Mouse (Mus musculus) forebrain, embryonic 13.5 days (tissue): ENCODE data around the gene Fra10ac1. TPM values are rescaled to one million over a fixed set of nuclear protein-coding genes. Genes with fewer than 3 reads are reported as not detected.

Experiments used
- ATAC-seq: fragments of 200-750 bp; cut with Nextera tagmentation; 2 replicates; pipeline ENCODE4 v1.8.0; 2017
- H3K27ac ChIP-seq: fragments of 300-500 bp; sonication (generic); 2 replicates; pipeline ENCODE4 v1.5.1; 2015; ENCODE audit warnings: inconsistent platforms, mild to moderate bottlenecking, moderate library complexity
- H3K27me3 ChIP-seq: fragments of 300-500 bp; sonication (generic); 2 replicates; pipeline ENCODE4 v1.6.1; 2015; ENCODE audit warnings: mild to moderate bottlenecking, inconsistent platforms
- H3K36me3 ChIP-seq: fragments of 300-500 bp; sonication (generic); 2 replicates; pipeline ENCODE4 v1.6.1; 2015; ENCODE audit warnings: mild to moderate bottlenecking, inconsistent platforms; ENCODE audit not compliant: poor library complexity, severe bottlenecking
- H3K4me1 ChIP-seq: fragments of 300-500 bp; sonication (generic); 2 replicates; pipeline ENCODE4 v1.6.1; 2015; ENCODE audit warnings: inconsistent platforms
- H3K4me2 ChIP-seq: fragments of 300-500 bp; sonication (generic); 2 replicates; pipeline ENCODE4 v1.6.1; 2015; ENCODE audit warnings: inconsistent platforms, mild to moderate bottlenecking, moderate library complexity
- H3K4me3 ChIP-seq: fragments of 300-500 bp; sonication (generic); 2 replicates; pipeline ENCODE4 v1.5.1; 2015; ENCODE audit warnings: mild to moderate bottlenecking, inconsistent platforms
- H3K9ac ChIP-seq: fragments of 300-500 bp; sonication (generic); 2 replicates; pipeline ENCODE4 v1.6.1; 2015; ENCODE audit warnings: mild to moderate bottlenecking, inconsistent platforms
- H3K9me3 ChIP-seq: fragments of 300-500 bp; sonication (generic); replicated peaks from 2 replicates; pipeline ENCODE4 v1.6.1; 2016; ENCODE audit warnings: inconsistent platforms
- WGBS: fragments of 180-500 bp; shearing (Covaris S2); methylation state at CpG from one replicate; pipeline ENCODE4 v1.1.7; 2015; 5-methylcytosine and 5-hydroxymethylcytosine counted together
- polyA plus RNA-seq: library from polyadenylated mRNA; unstranded; fragments of >200 nt; fragmentation: Nextera tagmentation; extraction: Ambion mirVana; gene quantifications from 2 replicates; pipeline ENCODE4 v1.2.1, GENCODE M21; 2015

Fra10ac1 gene
- polyA plus RNA-seq, 1 experiment from 2014 or later, result 52.4 TPM

DNA sequence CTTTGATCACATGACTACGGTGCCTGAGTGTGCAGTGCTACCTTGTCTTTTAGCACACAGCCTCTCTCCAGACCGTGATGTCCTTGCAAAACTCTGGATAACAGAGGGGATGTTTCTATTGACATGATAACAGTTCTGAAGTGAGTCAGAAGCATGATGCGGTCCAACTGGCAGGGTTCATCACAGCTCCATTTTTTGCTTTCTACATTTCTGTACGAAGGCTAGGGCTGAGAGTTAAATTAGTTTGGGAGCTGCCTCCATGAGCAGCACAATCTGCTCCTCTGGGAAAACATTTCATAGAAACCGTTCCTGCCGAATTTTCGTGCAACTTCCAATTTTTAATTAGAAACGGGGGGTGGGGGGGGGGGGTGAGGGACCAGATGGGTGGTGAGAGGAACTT, 25.7 kb upstream of the Fra10ac1 start:
- Histone ChIP-seq H3K9me3 (no peaks in the 10 kb centered on the region), H3K4me1 (peaks cover 24% of the 10 kb centered on the region), H3K36me3 (no peaks in the 10 kb centered on the region), H3K27ac (no peak overlapping the region), H3K27me3 (no peaks in the 10 kb centered on the region), H3K9ac (no peak overlapping the region), H3K4me2 (no peak overlapping the region), H3K4me3 (no peak overlapping the region)
- ATAC-seq, result no peak
- WGBS, result 80% methylated on average over 8 of the region's 8 CpGs

DNA sequence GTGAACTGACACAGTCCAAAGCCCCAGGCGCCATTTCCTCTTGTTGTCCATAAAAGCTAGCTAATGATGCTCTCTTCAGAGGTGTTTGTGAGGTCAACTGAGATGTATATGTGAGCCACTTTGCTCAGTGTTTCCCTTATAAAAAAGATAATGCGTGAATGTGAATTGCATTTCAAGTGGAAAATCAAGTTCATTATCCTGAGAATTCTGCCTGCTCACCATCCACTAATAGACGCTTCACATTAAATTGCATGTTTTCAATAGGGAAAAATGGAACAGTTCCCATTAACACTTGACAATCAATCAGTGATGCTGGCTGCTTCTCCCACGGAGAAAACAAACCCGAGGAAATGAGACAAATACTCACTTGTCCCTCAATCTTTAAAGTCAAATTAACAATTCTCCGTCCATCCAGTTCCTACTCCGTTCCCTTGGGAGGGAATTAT, 22.2 kb upstream of the Fra10ac1 start:
- H3K4me3 ChIP-seq, result no peak overlapping the region
- no peaks in the 10 kb centered on the region for H3K36me3 ChIP-seq
- no peaks in the 10 kb centered on the region for H3K27me3 ChIP-seq
- peak overlapping the region; percentile 90 for H3K27ac ChIP-seq
- peak; percentile 79 for ATAC-seq
- no peaks in the 10 kb centered on the region for H3K9me3 ChIP-seq
- no peak overlapping the region for H3K9ac ChIP-seq
- whole genome bisulfite sequencing, result 22% methylated on average over 7 of the region's 7 CpGs
- peaks cover 28% of the 10 kb centered on the region for H3K4me1 ChIP-seq
- H3K4me2 ChIP-seq, result peak overlapping the region; percentile 17

DNA sequence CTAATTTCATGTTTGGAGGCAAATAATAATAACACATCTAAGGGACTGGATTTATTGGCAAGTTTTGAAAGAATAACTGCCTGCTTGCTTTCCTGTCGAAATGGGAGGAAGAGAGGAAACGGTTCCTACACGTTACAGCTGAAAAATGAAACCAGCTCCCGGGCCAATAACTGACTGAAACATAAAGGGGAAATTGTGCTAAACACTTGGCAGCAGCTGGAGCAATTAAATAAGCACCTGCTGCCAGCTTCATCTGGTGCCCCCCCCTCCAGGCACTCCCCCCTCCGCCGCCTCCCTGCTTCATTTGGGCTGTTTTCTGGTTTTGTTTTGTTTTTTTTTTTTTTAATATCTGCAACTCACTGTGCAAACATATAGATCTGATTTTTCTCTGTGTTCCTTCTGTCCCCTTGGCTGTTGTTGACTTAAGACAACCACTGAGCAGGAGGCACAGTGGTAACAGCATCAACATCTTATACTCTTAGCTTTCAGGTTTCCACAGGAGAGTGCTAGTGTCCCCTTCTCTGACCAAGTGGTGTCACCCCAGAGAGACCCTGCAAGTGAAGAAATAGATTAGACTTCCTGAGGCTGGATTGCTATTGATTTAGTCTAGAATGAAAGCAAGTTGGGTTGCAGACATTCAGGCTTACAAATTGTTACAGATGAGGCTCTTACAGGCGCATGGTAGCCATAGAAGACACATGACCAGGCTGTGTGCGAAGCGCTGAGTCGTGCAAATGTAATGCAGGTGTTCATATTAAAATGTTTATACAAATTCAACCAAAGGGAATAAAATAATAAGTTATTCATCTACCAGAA, 21.6 kb upstream of the Fra10ac1 start:
- ATAC-seq, result peak; percentile 70
- Histone ChIP-seq H3K36me3 (no peaks in the 10 kb centered on the region), H3K27me3 (no peaks in the 10 kb centered on the region), H3K4me1 (peaks cover 28% of the 10 kb centered on the region), H3K9me3 (no peaks in the 10 kb centered on the region), H3K4me3 (no peak overlapping the region), H3K27ac (peak overlapping the region; percentile 90), H3K4me2 (peak overlapping the region; percentile 17), H3K9ac (no peak overlapping the region)
- WGBS, result 31% methylated on average over 10 of the region's 10 CpGs

DNA sequence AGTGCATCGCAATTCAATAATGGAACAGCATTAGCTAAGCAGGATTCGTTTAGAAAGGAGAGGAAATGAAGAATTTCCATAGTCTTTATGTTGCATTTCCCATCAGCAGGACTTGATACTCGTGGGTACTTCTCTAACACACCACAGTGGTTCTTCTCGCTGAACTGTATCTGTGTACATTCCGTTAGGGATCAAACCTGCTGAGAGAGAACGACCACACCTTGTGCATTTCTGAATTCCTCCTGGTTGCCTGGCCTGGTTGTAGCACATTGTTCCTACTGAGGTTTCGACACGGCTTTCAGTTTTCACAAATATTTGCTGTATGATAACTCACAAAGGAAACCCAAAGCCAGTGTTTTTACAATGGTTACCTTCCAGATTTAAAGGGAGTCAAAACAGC, 20.8 kb upstream of the Fra10ac1 start:
- WGBS, result 61% methylated on average over 8 of the region's 8 CpGs
- no peak overlapping the region for H3K4me3 ChIP-seq
- no peaks in the 10 kb centered on the region for H3K36me3 ChIP-seq
- no peaks in the 10 kb centered on the region for H3K9me3 ChIP-seq
- H3K27me3 ChIP-seq, result no peaks in the 10 kb centered on the region
- H3K4me2 ChIP-seq, result peak overlapping the region; percentile 17; the same call in 1 of the 2 replicates
- H3K4me1 ChIP-seq, result peaks cover 28% of the 10 kb centered on the region
- peak overlapping the region; percentile 90 for H3K27ac ChIP-seq
- ATAC-seq, result no peak
- H3K9ac ChIP-seq, result no peak overlapping the region

DNA sequence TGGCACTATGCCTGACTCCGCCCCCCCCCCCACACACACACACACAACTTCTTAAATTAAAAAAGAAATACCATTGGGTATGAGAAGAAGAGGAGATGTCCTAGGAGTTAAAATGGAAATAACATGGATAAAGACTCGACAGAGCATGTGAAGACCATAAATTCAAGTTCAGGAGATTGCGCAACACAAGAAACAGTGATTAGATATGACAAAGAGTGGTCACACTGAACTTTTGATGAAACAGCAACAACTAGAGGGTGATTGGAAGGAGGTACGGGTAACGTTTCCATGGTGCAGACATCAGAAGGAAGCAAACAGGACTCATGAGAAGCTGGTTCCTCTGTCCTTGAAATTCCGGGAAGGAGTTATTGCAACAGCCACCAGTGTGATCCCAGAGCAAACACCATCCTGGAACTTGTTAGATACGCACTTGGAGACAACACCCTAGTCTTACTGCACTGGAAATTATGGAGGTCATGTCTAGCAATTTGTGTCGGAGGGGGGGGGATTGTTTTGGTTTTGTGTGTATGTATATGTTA, 18.4 kb upstream of the Fra10ac1 start:
- Histone ChIP-seq H3K4me2 (no peak overlapping the region), H3K9me3 (no peaks in the 10 kb centered on the region), H3K36me3 (no peaks in the 10 kb centered on the region), H3K9ac (no peak overlapping the region), H3K27me3 (no peaks in the 10 kb centered on the region), H3K27ac (no peak overlapping the region), H3K4me1 (peaks cover 36% of the 10 kb centered on the region), H3K4me3 (no peak overlapping the region)
- WGBS, result 86% methylated on average over 8 of the region's 8 CpGs
- no peak for ATAC-seq

DNA sequence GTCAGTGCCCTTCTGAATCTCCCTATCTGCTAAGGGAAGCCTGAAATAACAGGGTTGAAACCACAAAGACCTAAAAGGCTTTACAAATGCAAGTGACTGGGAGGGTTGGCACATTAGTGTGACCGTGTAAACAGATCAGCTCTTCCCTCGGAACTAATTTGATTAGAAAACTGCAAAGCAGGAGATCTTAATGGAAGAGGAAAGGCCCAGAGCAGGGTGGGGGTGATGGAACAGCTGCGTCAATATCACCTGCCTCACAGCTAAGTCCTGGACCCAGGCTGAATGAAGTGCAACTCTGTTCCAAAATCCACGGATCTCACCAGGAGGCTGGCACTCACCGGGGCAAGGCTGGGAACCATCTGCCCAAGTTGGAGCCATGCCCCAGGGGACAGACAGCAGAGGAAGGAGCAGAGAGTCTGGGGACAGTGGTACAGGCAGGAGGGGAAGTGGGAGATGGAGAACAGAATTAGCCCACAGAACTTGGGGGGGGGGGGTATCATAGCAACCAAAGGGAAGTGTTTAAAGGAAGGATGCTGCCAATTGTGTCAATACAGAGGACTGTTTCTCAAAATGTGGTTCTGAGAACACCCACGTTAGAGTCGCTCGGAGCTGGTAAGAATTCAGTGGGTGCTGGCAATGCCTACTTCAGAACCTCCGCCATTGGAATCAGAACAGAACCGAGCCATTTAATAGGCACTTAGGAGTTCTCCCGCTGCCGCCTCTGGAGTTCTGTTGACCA, 14.4 kb upstream of the Fra10ac1 start:
- 67% methylated on average over 12 of the region's 12 CpGs for WGBS
- H3K9ac ChIP-seq, result no peak overlapping the region
- no peak overlapping the region for H3K4me3 ChIP-seq
- no peaks in the 10 kb centered on the region for H3K27me3 ChIP-seq
- no peaks in the 10 kb centered on the region for H3K9me3 ChIP-seq
- H3K4me2 ChIP-seq, result no peak overlapping the region
- H3K36me3 ChIP-seq, result no peaks in the 10 kb centered on the region
- peaks cover 8% of the 10 kb centered on the region for H3K4me1 ChIP-seq
- peak overlapping the region; percentile 48 for H3K27ac ChIP-seq
- ATAC-seq, result peak; percentile 88

DNA sequence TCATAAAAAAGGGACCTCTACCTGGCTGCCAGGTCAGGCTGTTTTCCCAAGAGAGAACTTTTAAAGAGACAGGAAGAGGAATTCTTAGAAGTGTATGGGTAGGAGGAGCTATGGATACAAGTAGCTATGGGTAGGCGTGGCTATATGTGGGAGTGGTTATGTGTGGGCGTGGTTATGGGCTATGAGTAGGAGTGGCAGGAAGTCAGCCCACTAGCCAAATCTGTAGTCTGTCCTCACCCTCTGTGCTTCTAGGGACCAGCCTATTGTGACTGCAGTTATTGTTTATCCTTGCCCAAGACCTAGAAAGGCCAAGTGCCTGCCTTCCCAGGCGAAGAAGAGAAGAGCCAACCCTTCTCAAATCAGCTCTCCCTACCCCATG, 13.9 kb upstream of the Fra10ac1 start:
- no peak overlapping the region for H3K9ac ChIP-seq
- no peaks in the 10 kb centered on the region for H3K36me3 ChIP-seq
- no peak overlapping the region for H3K4me3 ChIP-seq
- no peaks in the 10 kb centered on the region for H3K27me3 ChIP-seq
- peak overlapping the region; percentile 48 for H3K27ac ChIP-seq
- peaks cover 8% of the 10 kb centered on the region for H3K4me1 ChIP-seq
- no peaks in the 10 kb centered on the region for H3K9me3 ChIP-seq
- WGBS, result 61% methylated on average over 3 of the region's 3 CpGs
- peak; percentile 52 for ATAC-seq
- H3K4me2 ChIP-seq, result no peak overlapping the region

DNA sequence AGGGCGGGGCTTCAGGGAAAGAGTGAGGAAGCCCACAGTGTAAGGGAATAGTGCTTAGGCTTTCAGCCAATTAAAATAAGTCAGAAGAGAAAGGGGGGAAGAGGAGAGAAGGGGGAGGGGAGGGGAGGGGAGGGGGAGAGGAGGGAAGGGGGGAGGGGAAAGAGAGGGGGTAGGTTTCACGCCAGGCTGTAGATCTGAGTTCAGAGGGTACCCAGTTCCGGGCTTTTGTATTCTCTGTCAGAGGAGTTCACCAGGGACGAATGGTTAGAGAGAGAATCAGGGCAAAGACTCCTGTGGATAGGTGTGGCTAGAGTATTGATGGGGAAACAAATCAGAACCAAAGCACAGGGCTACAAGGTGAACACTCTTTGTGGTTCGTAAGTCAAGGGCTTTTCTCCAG, 12.6 kb upstream of the Fra10ac1 start:
- 64% methylated on average over 5 of the region's 5 CpGs for WGBS
- Histone ChIP-seq H3K4me1 (peaks cover 8% of the 10 kb centered on the region), H3K36me3 (no peaks in the 10 kb centered on the region), H3K9me3 (no peaks in the 10 kb centered on the region), H3K27me3 (no peaks in the 10 kb centered on the region), H3K4me2 (no peak overlapping the region), H3K4me3 (no peak overlapping the region), H3K27ac (no peak overlapping the region), H3K9ac (no peak overlapping the region)
- ATAC-seq, result no peak

DNA sequence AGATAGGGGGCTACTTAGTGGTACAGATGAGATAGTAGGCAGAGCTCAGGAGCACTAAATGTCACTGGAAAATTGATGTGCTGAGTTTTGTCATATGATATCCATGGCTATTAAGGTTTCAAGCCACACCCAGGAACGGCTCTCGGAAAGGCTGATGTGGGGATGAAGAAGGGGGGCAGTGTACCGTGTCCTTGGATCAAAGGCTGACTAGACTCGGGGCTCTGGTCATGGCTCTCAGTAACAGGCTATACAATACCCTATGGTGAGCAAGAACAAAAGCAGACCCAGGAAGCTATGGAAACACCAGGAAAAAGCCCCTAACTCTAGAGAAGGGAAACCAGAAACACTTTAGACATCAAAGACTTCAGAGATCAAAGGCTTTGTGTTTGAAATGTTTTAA, 8.6 kb upstream of the Fra10ac1 start:
- Histone ChIP-seq H3K4me3 (no peak overlapping the region), H3K36me3 (no peaks in the 10 kb centered on the region), H3K9ac (no peak overlapping the region), H3K27me3 (no peaks in the 10 kb centered on the region), H3K4me2 (no peak overlapping the region), H3K9me3 (peaks cover 4% of the 10 kb centered on the region; the same call in 1 of the 2 replicates), H3K4me1 (no peaks in the 10 kb centered on the region), H3K27ac (no peak overlapping the region)
- 6% methylated on average over 4 of the region's 4 CpGs for WGBS
- ATAC-seq, result no peak

DNA sequence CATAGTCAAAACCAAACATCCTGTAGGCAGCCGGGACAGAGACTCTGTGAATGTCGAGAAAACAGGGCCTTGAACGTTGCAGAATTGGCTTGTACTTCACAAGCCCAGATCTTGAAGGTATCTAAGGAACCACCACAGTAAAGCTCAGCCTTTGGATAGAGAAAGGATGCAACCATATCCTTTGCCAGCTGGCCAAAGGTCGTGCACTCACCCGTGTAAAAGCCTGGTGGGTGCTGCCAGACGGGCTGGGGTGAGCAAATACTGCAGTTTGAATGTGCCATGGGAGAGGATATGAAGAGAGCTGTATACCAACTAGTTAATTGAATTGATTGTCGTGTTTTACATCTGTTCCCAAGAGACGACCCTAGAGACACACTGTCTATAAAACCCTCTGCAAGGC, 8.1 kb upstream of the Fra10ac1 start:
- no peaks in the 10 kb centered on the region for H3K27me3 ChIP-seq
- no peak overlapping the region for H3K9ac ChIP-seq
- H3K4me3 ChIP-seq, result no peak overlapping the region
- 60% methylated on average over 8 of the region's 8 CpGs for WGBS
- peaks cover 4% of the 10 kb centered on the region; the same call in 1 of the 2 replicates for H3K9me3 ChIP-seq
- no peak overlapping the region for H3K4me2 ChIP-seq
- no peak overlapping the region for H3K27ac ChIP-seq
- no peak for ATAC-seq
- H3K4me1 ChIP-seq, result no peaks in the 10 kb centered on the region
- no peaks in the 10 kb centered on the region for H3K36me3 ChIP-seq

DNA sequence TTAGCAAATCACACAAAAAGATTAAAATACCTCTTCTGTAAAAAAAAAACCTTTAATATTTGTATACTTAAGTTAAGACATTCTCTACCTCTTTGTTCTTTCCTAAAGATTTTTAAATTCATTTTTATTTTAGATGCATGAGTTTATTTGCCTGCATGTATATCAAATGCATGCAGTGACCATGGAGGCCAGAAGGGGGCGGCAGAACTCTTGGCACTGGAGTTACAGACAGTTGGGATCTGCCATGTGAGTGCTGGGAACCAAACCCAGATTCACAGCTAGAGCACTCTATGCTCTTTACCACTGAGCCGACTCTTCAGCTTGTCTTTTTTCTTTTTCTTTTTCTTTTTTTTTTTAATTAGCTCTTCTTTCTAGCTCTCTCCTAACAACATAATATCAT, 4.7 kb upstream of the Fra10ac1 start:
- ATAC-seq, result no peak
- Histone ChIP-seq H3K36me3 (no peaks in the 10 kb centered on the region), H3K9me3 (peaks cover 4% of the 10 kb centered on the region; the same call in 1 of the 2 replicates), H3K4me1 (peaks cover 3% of the 10 kb centered on the region; the same call in 1 of the 2 replicates), H3K4me2 (no peak overlapping the region), H3K27me3 (no peaks in the 10 kb centered on the region), H3K4me3 (no peak overlapping the region), H3K9ac (no peak overlapping the region), H3K27ac (no peak overlapping the region)
- 50% methylated on average over 2 of the region's 2 CpGs for WGBS

DNA sequence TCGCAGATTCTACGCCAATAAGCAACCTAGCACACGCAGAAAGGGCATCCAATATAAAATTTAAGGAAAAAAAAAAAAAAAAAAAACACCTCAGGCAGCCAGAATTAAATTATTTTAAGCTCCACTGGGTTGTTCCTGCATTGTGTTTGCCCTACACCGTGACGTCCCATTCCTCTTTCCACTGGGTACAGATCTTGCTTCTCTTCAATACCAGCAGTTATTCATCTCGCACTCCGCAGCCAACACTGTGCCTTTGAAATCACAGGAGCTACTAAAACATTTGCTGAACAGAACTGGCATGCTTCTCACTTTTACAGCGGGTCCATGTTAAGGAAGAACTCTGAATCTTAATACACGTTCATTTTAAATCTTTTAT, 717 bp upstream of the Fra10ac1 start:
- H3K4me1 ChIP-seq, result peaks cover 11% of the 10 kb centered on the region
- H3K27me3 ChIP-seq, result no peaks in the 10 kb centered on the region
- peak overlapping the region; percentile 58 for H3K4me2 ChIP-seq
- H3K27ac ChIP-seq, result peak overlapping the region; percentile 95
- ATAC-seq, result peak; percentile 62
- peak overlapping the region; percentile 75 for H3K9ac ChIP-seq
- 6% methylated on average over 9 of the region's 9 CpGs for WGBS
- H3K9me3 ChIP-seq, result peaks cover 4% of the 10 kb centered on the region; the same call in 1 of the 2 replicates
- peak overlapping the region; percentile 65 for H3K4me3 ChIP-seq
- 0 out of 2 replicates have a peak, but pooled peaks cover 1% of the 10 kb centered on the region for H3K36me3 ChIP-seq
